Mouse (Mus musculus) cerebellum, adult 9-11 months (tissue): Measurements from ENCODE around the gene 1700007K13Rik.
A peak's percentile ranks its signal among the peaks of the same experiment; 100 is the strongest.

Experiments used
- DNase-seq: peaks from one replicate; pipeline ENCODE4 v3.0.0; 2022

Gene 1700007K13Rik

GRCm38 (mm10) chr2:28414116-28414756 lies 51.9 kb downstream of the 1700007K13Rik start:
- DNase-seq: peak; percentile 85

GRCm38 (mm10) chr2:28412936-28413335 lies 53.2 kb downstream of the 1700007K13Rik start:
- peak; percentile 89 for DNase-seq
